Mouse (Mus musculus) layer of hippocampus, postnatal 10 days (tissue): Measurements from ENCODE around the gene Prkcb. TPM values are rescaled to one million over a fixed set of nuclear protein-coding genes. Genes with fewer than 3 reads are reported as not detected.

Source experiments
- DNase-seq, 2 experiments: peaks; one replicate each; pipeline ENCODE4 v3.0.0; 2021; ENCODE audit warnings: low spot score in 2 of 2
- total RNA-seq, 2 experiments: library from RNA; stranded (reverse); gene quantifications; 2 replicates each; pipeline ENCODE4 v1.2.3; 2021

Prkcb gene
- total RNA-seq, 2 experiments from 2014 or later = 621 to 648 TPM

DNA sequence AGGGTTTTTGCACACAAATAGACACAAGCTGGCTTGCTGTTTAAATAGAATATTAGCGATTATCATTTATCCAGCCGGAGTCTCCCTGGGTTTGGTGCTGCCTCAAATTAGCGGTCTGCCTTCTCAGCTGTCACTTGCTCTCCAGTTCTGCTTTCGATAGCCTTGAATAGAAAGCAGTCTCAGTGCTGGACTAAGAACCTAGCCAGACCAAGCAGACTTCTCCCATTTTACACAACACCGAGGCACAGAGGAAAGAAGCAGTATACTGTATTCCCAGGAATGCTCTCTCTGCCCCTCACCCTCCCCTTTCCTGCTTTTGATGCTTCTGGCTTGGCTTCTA lies 107.4 kb downstream of the Prkcb start:
- DNase-seq = no peak

DNA sequence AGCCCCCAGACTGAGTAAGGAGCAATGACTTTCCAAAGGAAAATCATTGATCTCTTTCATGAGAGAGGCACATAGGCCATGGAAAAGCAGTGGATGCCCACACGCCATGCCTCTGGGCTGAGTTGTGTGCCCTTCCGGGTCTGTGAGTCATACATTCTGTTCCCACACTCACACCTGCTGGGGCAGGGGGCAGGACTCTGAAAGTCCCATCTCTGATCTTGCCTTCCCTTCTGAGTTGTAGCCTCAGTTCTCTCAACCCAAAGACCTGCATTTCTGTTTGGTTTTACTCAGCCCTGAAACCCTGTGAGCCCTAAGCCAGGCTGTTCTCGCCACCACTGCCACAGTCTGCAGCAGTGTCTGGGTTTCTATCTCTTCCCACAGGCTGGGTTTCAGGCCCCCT lies 109.1 kb downstream of the Prkcb start:
- DNase-seq = no peak

GRCm38 (mm10) chr7:122402041-122402440 lies 113.5 kb downstream of the Prkcb start:
- DNase-seq = no peak

- DNase-seq = no peak
Measured at GRCm38 (mm10) chr7:122403343-122403742, 114.8 kb downstream of the Prkcb start.

DNA sequence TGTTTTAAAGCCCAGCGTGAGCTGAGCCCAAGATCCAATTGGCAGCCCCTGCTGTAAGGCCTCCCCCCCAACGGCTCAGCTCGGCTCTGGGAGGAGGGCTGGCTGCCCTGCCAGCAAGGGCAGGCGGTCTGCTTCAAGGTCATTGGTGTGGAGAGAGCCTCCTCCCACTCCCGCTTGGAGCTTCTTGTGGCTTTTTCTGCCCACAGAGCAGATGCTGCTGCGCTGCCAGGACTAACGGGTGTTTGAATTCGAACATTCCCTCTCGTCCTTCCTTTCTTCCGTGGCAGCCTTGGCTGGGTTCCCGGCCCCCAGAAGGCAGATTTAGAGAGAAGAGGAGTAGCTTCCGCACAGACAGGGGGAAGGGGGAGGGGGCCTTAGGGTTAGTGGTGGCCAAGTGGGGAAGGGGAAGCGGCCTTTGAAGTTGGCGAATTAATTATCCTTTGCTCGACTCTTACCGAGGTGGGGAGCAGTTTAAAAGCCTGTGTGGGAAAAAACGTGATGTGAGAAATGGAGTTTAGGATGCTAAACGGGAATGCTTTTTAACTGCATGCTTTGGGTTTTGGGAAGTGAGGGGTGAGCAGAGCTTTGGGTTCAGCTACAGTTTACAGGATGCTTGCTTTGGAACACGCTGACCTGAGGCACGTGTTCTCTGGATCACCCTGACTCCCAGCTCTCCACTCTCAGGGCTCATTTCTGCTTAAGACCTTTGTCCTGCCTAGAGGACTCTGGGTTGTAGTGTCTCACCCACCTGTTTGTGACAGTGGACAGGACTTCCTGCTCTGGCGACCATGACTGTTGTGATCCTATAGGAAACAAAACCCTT lies 116.2 kb downstream of the Prkcb start:
- DNase-seq = peak; percentile 82 to 86

DNA sequence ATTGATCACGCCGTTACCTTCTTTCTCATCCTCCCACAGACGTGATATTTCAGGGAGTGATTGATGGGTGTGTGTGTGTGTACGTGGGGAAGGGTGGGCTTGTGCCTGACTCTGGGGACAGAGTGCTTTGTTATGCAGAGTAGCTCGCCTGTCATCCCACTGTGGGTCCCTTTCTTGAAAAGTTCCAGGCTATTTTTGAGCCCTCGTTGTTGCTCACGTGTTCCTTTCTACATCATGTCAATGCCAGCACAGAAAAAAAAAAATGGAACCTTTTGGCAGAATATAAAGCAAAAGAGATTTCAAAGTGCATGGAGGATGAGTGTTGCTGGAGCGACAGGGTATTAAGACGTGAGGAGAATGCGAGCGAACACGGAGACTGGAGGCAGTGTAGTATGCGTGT lies 118.1 kb downstream of the Prkcb start:
- no peak for DNase-seq

- DNase-seq = no peak
Measured at GRCm38 (mm10) chr7:122409945-122410344, 121.4 kb downstream of the Prkcb start.

DNA sequence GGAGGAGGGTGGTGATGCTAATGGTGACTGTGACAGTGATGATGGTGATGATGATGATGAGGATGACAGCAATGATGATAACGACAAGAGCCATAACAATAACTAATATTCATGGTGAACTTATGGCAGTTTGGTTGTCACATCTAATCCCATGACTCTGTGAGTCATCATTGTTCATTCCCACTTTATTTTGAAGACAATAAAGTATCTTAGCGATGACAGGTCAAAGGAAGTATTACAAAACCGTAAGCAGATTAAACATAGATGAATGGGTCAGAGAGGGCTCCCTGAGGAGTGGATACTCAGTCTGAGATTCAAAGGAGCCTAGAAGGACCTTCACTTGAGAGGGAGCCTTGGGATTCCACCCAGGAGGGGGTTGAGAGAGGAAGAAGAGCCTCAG lies 122.3 kb downstream of the Prkcb start:
- no peak for DNase-seq

- DNase-seq = no peak
Measured at GRCm38 (mm10) chr7:122413231-122413630, 124.7 kb downstream of the Prkcb start.

DNA sequence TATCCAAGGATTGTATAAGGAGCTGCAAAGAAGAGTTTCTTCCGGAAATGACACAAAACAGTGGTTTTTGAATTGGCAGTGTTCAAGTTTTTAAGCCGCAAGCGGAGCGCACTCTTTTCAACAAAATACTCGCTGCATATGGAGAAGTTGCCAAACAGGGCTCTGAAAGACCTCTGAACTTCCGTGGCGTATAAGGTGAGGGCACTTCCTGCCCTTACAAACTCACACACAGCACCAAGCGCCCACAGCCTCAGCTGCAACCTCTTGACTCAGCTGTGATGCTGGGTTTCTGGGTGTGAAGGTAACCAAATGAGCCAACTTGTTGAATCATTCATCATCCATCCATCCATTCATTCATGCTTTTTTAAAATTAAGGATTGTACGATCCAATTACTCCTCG lies 125.6 kb downstream of the Prkcb start:
- no peak for DNase-seq

DNA sequence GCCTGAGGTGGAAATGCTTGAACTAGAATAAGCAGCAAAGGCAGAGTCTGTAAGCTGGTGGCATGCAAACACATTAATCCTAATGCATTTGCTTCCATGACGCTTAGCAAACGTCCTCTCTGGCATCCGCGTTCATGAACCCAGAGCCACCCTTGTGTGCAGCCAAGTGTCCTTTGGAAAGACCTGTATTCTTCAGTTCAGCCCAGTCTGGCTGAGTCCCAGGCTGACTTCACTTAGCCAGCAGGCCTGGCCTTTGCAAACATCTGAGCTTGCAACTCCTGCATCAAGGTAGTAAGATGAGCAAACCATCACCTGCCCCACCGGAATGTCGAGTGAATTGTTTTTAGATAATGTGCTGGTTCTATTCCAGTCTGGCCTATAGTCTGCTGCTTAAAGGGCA lies 126.1 kb downstream of the Prkcb start:
- no peak for DNase-seq

- no peak for DNase-seq
Measured at GRCm38 (mm10) chr7:122415387-122415786, 126.8 kb downstream of the Prkcb start.

GRCm38 (mm10) chr7:122415904-122416303 lies 127.4 kb downstream of the Prkcb start:
- no peak for DNase-seq

DNA sequence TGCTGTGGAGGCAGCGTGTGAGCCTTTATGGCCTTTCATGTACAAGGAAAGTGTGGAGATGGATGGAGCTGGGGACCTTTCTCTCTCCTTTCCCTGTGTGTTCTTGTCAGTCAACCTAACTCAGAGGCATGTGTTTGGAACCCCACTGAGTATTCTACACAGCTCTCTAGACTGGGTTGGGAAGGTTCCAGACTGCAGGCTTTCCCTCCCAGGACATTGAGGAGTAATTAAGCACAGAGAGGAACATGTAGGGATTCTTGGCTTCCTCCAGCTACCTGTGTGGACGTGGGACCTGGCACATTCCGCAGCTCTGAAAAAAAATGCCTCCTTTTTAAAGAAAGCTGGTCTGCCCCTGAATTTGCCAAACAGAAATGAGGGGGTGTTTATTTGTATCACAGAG lies 130.0 kb downstream of the Prkcb start:
- DNase-seq = no peak

GRCm38 (mm10) chr7:122423816-122424215 lies 135.3 kb downstream of the Prkcb start:
- no peak for DNase-seq

DNA sequence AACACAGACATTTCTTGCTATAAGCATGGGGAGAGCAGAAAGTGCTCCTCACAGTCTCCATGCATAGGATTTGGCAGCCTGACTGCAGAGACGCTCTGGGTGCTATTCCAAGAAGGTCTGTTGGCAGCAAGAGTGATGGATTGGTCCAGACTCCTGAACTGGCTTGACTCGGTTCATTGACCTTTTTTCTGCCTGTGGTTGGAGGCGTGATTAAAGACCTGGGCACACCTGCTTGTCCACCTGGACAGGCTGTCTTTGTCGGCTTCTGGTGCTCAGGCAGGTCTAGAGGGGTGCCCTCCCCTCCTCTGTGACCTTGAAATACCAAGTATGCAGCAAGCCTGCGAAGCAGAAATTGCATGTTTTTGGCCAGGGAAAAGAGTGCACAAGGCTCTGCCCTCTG lies 140.6 kb downstream of the Prkcb start:
- DNase-seq = no peak

- DNase-seq = no peak
Measured at GRCm38 (mm10) chr7:122432401-122432800, 143.8 kb downstream of the Prkcb start.

DNA sequence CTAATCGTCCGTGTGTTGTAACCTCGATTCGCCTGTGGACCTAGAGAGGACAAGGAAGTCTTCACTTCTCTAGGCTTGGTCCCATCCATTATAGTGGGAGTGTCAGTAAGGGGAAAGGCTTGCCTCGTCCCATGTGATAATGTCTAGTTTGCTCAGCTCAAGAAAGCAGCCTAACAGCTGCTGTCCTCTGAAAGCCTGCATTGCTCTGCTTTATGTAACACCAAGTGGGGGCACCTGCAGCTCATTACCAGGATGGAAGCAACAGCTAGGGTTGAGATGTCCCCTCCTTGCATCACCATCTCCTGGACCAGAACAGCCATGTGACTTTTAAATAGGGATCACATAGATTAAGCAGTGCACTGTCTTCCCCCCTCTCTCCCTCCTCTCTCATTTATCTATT lies 144.8 kb downstream of the Prkcb start:
- DNase-seq = no peak

- DNase-seq = no peak
Measured at GRCm38 (mm10) chr7:122434941-122435340, 146.4 kb downstream of the Prkcb start.

DNA sequence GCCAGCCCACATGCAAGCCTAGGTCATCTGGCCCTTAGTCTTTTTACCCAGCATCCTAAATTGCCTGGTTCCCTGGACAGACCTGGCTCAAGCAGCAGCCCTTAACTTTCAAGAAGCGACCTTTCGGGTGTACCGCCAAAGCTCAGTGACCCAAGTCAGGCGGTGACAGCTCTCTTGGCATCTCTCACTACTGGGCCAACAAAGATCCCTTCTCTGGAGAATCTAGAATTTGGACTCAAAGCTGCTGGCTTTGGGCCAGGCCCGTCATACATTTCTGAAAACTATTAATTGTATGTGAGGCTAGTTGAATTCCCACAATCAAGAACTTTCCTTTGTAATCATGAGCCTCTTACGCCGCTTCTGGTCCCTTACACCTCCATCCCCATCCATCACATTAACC lies 147.0 kb downstream of the Prkcb start:
- no peak for DNase-seq

DNA sequence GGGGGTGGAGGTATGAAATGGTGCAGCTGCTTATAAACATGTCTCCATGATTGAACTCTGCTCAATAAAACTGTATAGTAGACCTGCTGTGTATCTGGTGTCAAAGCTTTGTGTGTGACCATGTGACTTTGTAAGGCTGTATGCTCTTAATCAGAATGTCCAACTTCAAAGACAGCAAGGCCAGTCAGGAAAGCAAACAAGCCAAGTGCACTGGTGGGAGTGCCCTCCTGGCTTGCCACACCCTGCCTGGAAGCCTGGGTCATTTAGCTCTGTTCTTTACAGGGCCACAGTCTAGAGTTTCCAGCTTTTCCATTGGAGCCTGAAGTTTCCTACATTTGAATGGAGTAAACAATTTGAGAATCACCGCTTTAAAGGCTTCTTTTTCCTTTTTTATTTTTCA lies 148.8 kb downstream of the Prkcb start:
- no peak for DNase-seq

- peak; percentile 37 to 58 for DNase-seq
Measured at GRCm38 (mm10) chr7:122445056-122445455, 156.5 kb downstream of the Prkcb start.

DNA sequence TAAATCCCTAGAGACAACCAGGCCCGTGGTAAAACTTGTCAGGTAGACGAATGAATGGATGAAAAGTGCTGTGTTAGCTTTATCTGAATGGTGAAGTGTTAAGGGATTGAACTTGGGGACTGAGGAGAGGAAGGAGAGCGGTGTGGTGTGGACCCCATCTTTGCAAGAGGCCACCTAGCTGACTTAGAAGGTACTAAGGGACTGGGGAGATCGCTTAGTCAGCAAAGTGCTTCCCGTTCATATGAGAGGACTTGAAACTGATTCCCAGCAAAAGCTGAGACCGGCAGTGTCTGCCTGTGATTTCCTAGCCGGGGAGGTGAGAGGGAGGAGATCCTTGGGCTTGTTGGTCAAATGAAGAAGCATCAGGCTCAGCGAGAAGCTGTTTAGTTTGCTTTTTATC lies 164.1 kb downstream of the Prkcb start:
- no peak for DNase-seq
